Mouse (Mus musculus) forebrain, embryonic 14.5 days (tissue): Measurements from ENCODE around the gene Cyp2c70. TPM values are rescaled to one million over a fixed set of nuclear protein-coding genes. Genes with fewer than 3 reads are reported as not detected.

Experiments used
- polyA plus RNA-seq: library from polyadenylated mRNA; unstranded; fragments of >200 nt; fragmentation: Nextera tagmentation; extraction: Ambion mirVana; gene quantifications from 2 replicates; pipeline ENCODE4 v1.2.1, GENCODE M21; 2014

Gene Cyp2c70
- polyA plus RNA-seq, 1 experiment from 2014 or later: not detected

Other genes starting within 250 kb of the Cyp2c70 start
- not detected in 2 replicates for gene Cyp2c37, start 194.9 kb downstream of the Cyp2c70 start, polyA plus RNA-seq
- gene Cyp2c54, start 113.5 kb downstream of the Cyp2c70 start, polyA plus RNA-seq: not detected in 2 replicates
- gene Cyp2c50, start 97.6 kb downstream of the Cyp2c70 start, polyA plus RNA-seq: not detected in 2 replicates
- 20.1 and 30.1 TPM in 2 replicates for gene Pdlim1, start 84.5 kb upstream of the Cyp2c70 start, polyA plus RNA-seq